Mouse (Mus musculus) embryonic facial prominence, embryonic 15.5 days (tissue): ENCODE measurements around the gene Ccdc190. TPM values are rescaled to one million over a fixed set of nuclear protein-coding genes. Genes with fewer than 3 reads are reported as not detected.

Source experiments
- ATAC-seq: fragments of 200-750 bp; cut with Nextera tagmentation; 2 replicates; pipeline ENCODE4 v1.8.0; 2017; ENCODE audit warnings: low read depth, moderate TSS enrichment; ENCODE audit not compliant: insufficient number of reproducible peaks, low FRiP score, low TSS enrichment
- H3K27ac ChIP-seq: fragments of 300-500 bp; sonication (generic); replicated peaks from 2 replicates; pipeline ENCODE4 v1.5.1; 2015; ENCODE audit warnings: mild to moderate bottlenecking, inconsistent platforms
- H3K27me3 ChIP-seq: fragments of 300-500 bp; sonication (generic); 2 replicates; pipeline ENCODE4 v1.6.1; 2015; ENCODE audit warnings: inconsistent platforms
- H3K36me3 ChIP-seq: fragments of 300-500 bp; sonication (generic); 2 replicates; pipeline ENCODE4 v1.6.1; 2015; ENCODE audit warnings: mild to moderate bottlenecking, inconsistent platforms
- H3K4me1 ChIP-seq: fragments of 300-500 bp; sonication (generic); 2 replicates; pipeline ENCODE4 v1.6.1; 2015; ENCODE audit warnings: inconsistent platforms
- H3K4me2 ChIP-seq: fragments of 300-500 bp; sonication (generic); replicated peaks from 2 replicates; pipeline ENCODE4 v1.6.1; 2015; ENCODE audit warnings: mild to moderate bottlenecking, inconsistent platforms
- H3K4me3 ChIP-seq: fragments of 300-500 bp; sonication (generic); replicated peaks from 2 replicates; pipeline ENCODE4 v1.5.1; 2015; ENCODE audit warnings: mild to moderate bottlenecking, inconsistent platforms
- H3K9ac ChIP-seq: fragments of 300-500 bp; sonication (generic); 2 replicates; pipeline ENCODE4 v1.6.1; 2015; ENCODE audit warnings: inconsistent platforms
- H3K9me3 ChIP-seq: fragments of 300-500 bp; sonication (generic); replicated peaks from 2 replicates; pipeline ENCODE4 v1.6.1; 2016; ENCODE audit warnings: inconsistent platforms
- WGBS: fragments of 180-500 bp; shearing (Covaris S2); methylation state at CpG from one replicate; pipeline ENCODE4 v1.1.7; 2015; 5-methylcytosine and 5-hydroxymethylcytosine counted together
- polyA plus RNA-seq: library from polyadenylated mRNA; unstranded; fragments of >200 nt; fragmentation: Nextera tagmentation; extraction: Ambion mirVana; gene quantifications from 2 replicates; pipeline ENCODE4 v1.2.1, GENCODE M21; 2015

Ccdc190 gene
- polyA plus RNA-seq, 1 experiment from 2014 or later = 0.71 TPM

DNA sequence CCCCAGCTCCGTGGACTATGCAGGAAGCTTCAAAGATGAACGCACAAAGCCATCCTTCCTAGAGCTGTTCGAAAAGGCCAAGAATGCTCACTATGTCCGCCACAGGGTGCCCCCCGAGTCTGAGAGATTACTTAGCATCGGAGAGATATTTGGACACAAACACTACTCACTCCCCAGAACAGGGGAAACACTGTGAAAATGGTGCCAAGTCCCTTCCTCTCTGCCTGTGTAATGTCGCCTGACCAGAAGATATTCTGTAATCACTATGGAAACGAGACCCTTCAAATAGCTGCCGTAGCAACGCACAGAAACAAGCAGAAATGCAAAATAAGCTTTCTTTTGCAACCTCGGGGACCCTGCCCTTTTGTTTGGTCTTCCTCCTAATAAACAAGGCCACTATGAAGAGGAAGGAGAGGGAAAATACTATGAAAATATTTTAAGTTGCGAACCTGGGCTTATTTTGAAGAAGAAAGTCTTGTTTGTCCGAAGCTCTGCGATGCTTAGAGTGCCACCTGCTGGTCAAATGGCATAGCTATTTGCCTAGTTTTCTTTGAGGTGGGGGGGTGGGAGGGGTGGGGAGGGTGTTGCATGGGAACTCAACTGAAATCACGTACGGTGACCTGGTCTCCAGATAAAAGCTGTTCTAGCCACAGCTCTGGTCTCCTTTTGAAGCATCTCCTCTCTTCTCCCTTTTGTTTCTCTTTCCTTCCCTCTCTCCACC lies 5.7 kb downstream of the Ccdc190 start:
- Histone ChIP-seq H3K4me3 (0 out of 2 replicates have a peak overlapping the region, but pooled peaks have one; percentile 13), H3K9me3 (no peaks in the 10 kb centered on the region), H3K9ac (no peak overlapping the region), H3K4me1 (peaks cover 5% of the 10 kb centered on the region; the same call in 1 of the 2 replicates), H3K27me3 (no peaks in the 10 kb centered on the region), H3K36me3 (no peaks in the 10 kb centered on the region), H3K4me2 (peak overlapping the region; percentile 25; the same call in 1 of the 2 replicates), H3K27ac (no peak overlapping the region)
- 44% methylated on average over 16 of the region's 16 CpGs for WGBS
- no peak for ATAC-seq

DNA sequence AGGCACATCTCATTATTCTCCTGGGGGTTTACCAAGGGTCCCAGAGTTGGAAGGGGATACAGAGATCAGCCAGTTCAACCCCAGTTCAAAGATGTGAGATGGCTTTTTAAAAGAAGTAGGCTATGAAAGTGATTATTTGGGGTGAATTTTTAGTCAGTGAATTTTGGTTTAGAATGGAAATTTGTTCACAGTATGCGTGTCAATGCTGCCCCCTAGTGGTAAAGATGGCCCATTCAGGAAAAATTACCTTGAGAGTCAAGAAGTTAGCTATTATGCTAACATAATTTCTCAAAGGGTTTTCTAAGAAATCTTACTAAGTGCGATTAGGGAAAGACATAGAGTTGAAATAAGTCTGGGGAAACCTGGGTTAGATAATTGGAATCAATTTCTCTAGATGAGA lies 10.9 kb downstream of the Ccdc190 start:
- no peak for ATAC-seq
- H3K4me1 ChIP-seq = no peaks in the 10 kb centered on the region
- H3K36me3 ChIP-seq = no peaks in the 10 kb centered on the region
- no peaks in the 10 kb centered on the region for H3K27me3 ChIP-seq
- 11% methylated on average over 2 of the region's 2 CpGs for WGBS
- H3K9ac ChIP-seq = no peak overlapping the region
- H3K27ac ChIP-seq = no peak overlapping the region
- H3K9me3 ChIP-seq = no peaks in the 10 kb centered on the region
- no peak overlapping the region for H3K4me3 ChIP-seq
- H3K4me2 ChIP-seq = no peak overlapping the region

DNA sequence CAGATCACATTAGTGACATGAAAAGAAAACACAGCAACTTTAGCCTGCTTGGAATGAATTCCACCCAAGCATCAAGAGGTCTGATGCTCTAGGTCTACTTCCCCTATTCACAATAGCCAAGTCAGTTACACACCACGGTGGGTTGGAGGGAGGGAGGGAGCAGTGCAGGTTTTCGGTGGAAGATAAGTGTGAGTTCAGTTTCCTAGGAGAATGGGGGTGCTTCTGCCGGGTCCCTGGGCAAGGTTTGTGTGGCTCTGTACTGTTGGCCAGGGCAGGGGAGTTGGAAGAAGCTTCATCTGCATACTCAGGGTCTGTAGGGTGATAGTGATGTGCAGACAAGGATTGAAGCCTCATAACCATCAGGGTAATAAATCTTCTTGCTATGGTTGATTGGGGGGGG lies 17.6 kb downstream of the Ccdc190 start:
- H3K36me3 ChIP-seq = peaks cover 3% of the 10 kb centered on the region; the same call in 1 of the 2 replicates
- ATAC-seq = no peak
- H3K9ac ChIP-seq = no peak overlapping the region
- H3K4me1 ChIP-seq = 0 out of 2 replicates have a peak, but pooled peaks cover 10% of the 10 kb centered on the region
- 72% methylated on average over 3 of the region's 3 CpGs for WGBS
- no peak overlapping the region for H3K4me3 ChIP-seq
- no peaks in the 10 kb centered on the region for H3K27me3 ChIP-seq
- no peak overlapping the region for H3K27ac ChIP-seq
- no peaks in the 10 kb centered on the region for H3K9me3 ChIP-seq
- H3K4me2 ChIP-seq = no peak overlapping the region

DNA sequence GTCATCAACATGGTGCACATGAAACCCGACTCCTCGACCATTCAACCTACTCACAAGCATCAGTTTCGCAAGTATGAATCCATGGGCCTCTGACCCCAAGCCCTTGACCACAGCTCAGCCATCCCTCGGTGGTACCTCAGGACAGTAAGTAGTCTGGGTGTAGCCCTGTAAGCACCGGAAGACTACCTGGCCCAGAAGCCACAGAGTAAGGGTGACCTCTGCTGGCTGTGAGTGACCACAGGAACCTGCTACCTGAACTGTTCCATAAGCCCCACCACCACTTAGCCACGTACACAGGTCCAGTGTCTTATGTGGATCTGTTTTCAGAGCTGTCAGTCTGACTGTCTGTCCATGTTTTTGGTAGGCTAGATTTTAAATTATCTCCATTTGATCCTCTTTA lies 19.2 kb downstream of the Ccdc190 start:
- Histone ChIP-seq H3K9me3 (no peaks in the 10 kb centered on the region), H3K36me3 (peaks cover 11% of the 10 kb centered on the region), H3K27ac (no peak overlapping the region), H3K4me1 (0 out of 2 replicates have a peak, but pooled peaks cover 10% of the 10 kb centered on the region), H3K4me3 (no peak overlapping the region), H3K27me3 (no peaks in the 10 kb centered on the region), H3K9ac (no peak overlapping the region), H3K4me2 (no peak overlapping the region)
- 81% methylated on average over 6 of the region's 6 CpGs for WGBS
- ATAC-seq = no peak

DNA sequence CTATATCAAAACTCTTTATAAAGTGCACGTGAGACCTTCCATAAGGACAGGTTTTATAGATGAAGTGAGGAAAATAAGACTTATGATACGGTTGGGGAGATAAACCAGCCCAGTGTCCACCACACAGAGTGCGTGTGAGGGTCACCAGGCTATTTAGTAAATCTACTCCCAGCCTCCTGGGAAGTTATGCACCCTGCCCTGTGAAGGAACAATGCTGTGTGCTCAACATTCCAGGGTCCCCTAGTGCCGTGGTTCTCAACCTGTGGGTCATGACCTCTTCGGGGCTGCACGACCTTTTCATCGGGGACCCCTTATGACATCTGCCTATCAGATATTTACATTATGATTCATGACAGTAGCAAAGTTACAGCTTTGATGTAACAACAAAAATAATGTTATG lies 19.8 kb downstream of the Ccdc190 start:
- no peak overlapping the region for H3K27ac ChIP-seq
- no peak overlapping the region for H3K4me3 ChIP-seq
- H3K9ac ChIP-seq = no peak overlapping the region
- no peak for ATAC-seq
- peaks cover 17% of the 10 kb centered on the region for H3K36me3 ChIP-seq
- no peaks in the 10 kb centered on the region for H3K27me3 ChIP-seq
- H3K9me3 ChIP-seq = no peaks in the 10 kb centered on the region
- 0 out of 2 replicates have a peak, but pooled peaks cover 10% of the 10 kb centered on the region for H3K4me1 ChIP-seq
- WGBS = 72% methylated on average over 7 of the region's 7 CpGs
- no peak overlapping the region for H3K4me2 ChIP-seq

DNA sequence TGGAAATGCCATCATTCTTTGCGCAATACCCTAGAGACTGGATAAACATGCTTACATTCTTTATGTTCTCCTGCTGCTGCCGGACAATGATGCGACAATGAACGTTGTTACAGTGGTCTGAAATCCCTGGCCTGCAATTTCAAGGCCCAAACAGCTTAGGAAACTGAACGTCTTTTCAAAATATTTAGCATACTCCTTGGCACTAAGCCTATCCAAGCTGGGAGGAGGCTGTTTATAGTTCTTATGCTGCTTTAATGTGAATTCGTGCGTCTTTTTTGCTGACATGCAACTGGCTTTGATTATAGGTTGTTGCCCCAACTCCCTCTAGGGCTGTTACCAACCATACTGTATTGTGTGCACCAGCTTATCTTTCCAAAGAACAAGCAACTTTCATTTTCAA lies 20.4 kb downstream of the Ccdc190 start:
- Histone ChIP-seq H3K4me3 (no peak overlapping the region), H3K36me3 (peaks cover 22% of the 10 kb centered on the region), H3K27me3 (no peaks in the 10 kb centered on the region), H3K9me3 (no peaks in the 10 kb centered on the region), H3K4me1 (0 out of 2 replicates have a peak, but pooled peaks cover 10% of the 10 kb centered on the region), H3K27ac (no peak overlapping the region), H3K9ac (no peak overlapping the region), H3K4me2 (no peak overlapping the region)
- WGBS = 35% methylated on average over 7 of the region's 7 CpGs
- ATAC-seq = no peak

DNA sequence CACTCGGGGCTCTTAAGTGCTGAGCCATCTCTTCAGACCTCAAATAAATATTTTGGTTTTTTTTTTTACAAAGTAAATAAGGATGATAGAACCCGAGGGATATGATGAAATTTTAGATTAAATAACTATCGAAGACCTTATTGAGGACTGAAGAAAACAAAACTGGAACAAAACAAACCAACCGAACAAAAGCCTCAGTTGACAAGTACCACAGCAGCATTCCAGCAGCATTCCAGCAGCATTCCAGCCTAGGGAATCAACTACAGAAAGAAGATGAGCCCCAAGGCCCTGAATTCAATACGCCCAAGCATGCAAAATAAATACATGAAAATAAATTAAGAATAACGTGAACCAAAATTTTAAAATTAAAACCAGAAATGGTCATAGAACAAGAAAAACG lies 21.5 kb downstream of the Ccdc190 start:
- H3K4me3 ChIP-seq = no peak overlapping the region
- no peaks in the 10 kb centered on the region for H3K27me3 ChIP-seq
- H3K9me3 ChIP-seq = no peaks in the 10 kb centered on the region
- no peak overlapping the region for H3K4me2 ChIP-seq
- H3K9ac ChIP-seq = no peak overlapping the region
- H3K36me3 ChIP-seq = peaks cover 31% of the 10 kb centered on the region
- 0 out of 2 replicates have a peak, but pooled peaks cover 10% of the 10 kb centered on the region for H3K4me1 ChIP-seq
- ATAC-seq = no peak
- no peak overlapping the region; the same call in 1 of the 2 replicates for H3K27ac ChIP-seq
- WGBS = 22% methylated on average over 7 of the region's 7 CpGs

DNA sequence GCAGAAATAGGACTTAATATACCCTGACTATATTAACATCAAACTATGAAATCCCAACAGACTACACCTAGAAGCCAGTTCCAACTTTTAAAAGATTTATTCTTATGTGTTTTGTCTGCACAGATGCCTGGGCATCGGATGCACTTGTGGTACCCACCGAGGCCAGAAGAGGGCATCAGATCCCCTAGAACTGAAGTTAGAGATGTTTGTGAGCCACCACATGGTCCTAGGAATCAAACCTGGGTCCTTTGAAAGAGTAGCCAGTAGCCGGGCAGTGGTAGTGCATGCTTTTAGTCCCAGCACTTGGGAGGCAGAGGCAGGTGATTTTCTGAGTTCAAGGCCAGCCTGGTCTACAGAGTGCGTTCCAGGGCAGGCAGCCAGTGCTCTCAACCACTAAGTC lies 22.2 kb downstream of the Ccdc190 start:
- Histone ChIP-seq H3K4me2 (no peak overlapping the region), H3K27ac (peak overlapping the region; percentile 39; the same call in 1 of the 2 replicates), H3K4me3 (no peak overlapping the region), H3K9ac (no peak overlapping the region), H3K4me1 (0 out of 2 replicates have a peak, but pooled peaks cover 10% of the 10 kb centered on the region), H3K27me3 (no peaks in the 10 kb centered on the region), H3K36me3 (peaks cover 38% of the 10 kb centered on the region), H3K9me3 (no peaks in the 10 kb centered on the region)
- WGBS = 84% methylated on average over 4 of the region's 4 CpGs
- ATAC-seq = no peak

DNA sequence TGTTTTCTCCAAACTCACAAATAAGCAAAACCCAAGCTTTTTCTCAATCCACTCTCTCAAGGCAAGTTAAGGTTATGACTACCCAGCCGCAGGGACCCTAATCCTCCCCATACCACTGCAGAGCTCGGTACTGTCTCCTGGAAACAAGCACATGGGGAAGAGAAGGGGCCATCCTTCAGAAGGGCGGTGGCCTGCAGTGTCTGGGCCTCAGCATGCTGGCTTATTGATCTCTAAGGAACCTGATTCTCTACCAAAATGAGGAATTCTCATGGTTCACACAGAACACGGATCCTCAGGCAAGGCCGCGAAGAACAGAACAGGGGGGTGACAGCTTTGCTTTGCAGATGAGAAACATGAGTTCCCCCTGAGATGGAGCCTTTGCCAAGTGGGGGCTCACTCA lies 23.1 kb downstream of the Ccdc190 start:
- Histone ChIP-seq H3K27me3 (no peaks in the 10 kb centered on the region), H3K9ac (no peak overlapping the region), H3K4me3 (no peak overlapping the region), H3K4me1 (0 out of 2 replicates have a peak, but pooled peaks cover 10% of the 10 kb centered on the region), H3K36me3 (peaks cover 47% of the 10 kb centered on the region), H3K9me3 (no peaks in the 10 kb centered on the region), H3K4me2 (no peak overlapping the region), H3K27ac (no peak overlapping the region)
- no peak for ATAC-seq
- 81% methylated on average over 6 of the region's 6 CpGs for WGBS

DNA sequence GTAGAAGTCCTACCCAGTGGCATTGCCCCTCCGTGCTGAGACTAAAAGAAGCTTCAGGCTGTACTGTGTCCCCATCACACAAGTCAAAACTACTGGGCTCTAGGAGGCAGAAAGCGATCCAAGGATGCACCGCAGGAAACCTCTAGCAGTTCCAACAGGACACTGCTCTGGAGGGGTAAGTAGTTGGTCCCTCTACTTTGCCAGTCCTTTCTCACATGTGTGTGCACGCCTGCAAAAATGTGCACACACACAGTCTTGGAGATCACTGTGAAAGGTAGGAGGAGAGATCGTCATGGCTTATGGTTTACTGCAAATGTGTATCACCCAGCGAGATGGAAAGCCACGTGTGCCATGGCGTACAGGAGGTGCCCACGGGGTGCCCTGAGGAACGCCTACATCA lies 24.2 kb downstream of the Ccdc190 start:
- H3K27me3 ChIP-seq = no peaks in the 10 kb centered on the region
- no peak overlapping the region for H3K9ac ChIP-seq
- WGBS = 93% methylated on average over 10 of the region's 10 CpGs
- no peaks in the 10 kb centered on the region for H3K9me3 ChIP-seq
- H3K4me3 ChIP-seq = no peak overlapping the region
- H3K4me2 ChIP-seq = no peak overlapping the region
- H3K4me1 ChIP-seq = 0 out of 2 replicates have a peak, but pooled peaks cover 10% of the 10 kb centered on the region
- no peak overlapping the region for H3K27ac ChIP-seq
- peaks cover 53% of the 10 kb centered on the region for H3K36me3 ChIP-seq
- no peak for ATAC-seq

DNA sequence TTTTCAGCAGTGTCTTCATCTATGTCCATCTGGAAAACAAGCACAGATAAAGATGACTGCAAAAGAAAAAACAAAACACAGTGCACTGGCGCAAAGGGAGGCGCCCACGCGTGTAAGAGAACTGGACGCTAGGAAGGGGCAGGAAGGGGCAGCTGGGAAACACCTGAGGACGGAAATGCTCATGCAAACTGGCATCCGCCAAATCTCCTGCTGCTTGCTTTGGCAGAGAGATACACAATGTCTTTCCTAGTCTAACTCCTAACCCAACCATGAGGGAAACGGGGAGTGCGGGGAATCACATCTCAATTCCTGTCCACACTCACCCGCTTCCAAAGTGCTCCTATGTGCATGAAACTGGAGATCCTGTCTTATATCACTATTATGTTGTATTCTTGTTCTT lies 24.7 kb downstream of the Ccdc190 start:
- no peaks in the 10 kb centered on the region for H3K27me3 ChIP-seq
- 0 out of 2 replicates have a peak, but pooled peaks cover 10% of the 10 kb centered on the region for H3K4me1 ChIP-seq
- H3K9ac ChIP-seq = no peak overlapping the region
- WGBS = 95% methylated on average over 10 of the region's 10 CpGs
- H3K36me3 ChIP-seq = peaks cover 56% of the 10 kb centered on the region
- no peak overlapping the region for H3K4me3 ChIP-seq
- no peaks in the 10 kb centered on the region for H3K9me3 ChIP-seq
- ATAC-seq = no peak
- H3K4me2 ChIP-seq = no peak overlapping the region
- H3K27ac ChIP-seq = no peak overlapping the region
